Comparison of ENCODE assay signal across 13 mouse cellular contexts in genomic region chr1:189075671-189076070, GRCm38 (mm10).
DNase-seq lines count a peak whose midpoint lies in the region; ATAC-seq lines count a peak whose summit lies in the region.
"Had no signal": no experiment of that assay in that cellular context is flagged by ENCODE, and none has a peak within 500 bp of the region (broad histone marks: within the 10 kb centered on the region; RNA-seq: fewer than 3 reads in every experiment).

No protein-coding gene starts in this region.

- DNase-seq in adrenal gland, adult (ENCODE audit: inconsistent age in 2 of 2, low spot score in 1 of 2) = peak; percentile 10 to 31
- DNase-seq in adrenal gland, postnatal 25 days = no peak
- peak; percentile 3 for DNase-seq in kidney, adult 11 months
- peak; percentile 21 for DNase-seq in heart, postnatal 4 days
- DNase-seq in lung, postnatal 25 days (ENCODE audit: low spot score) = peak; percentile 28
- DNase-seq in urinary bladder, postnatal 14 days (ENCODE audit: low spot score) = no peak
- DNase-seq in thymus, postnatal 36 days = no peak
- DNase-seq: cerebellum, adult 11-12 months; right cerebral cortex, postnatal 14 days had no signal

- no peak overlapping the region for H3K27ac ChIP-seq in kidney, embryonic 16.5 days (ENCODE audit: low read length)
- H3K27ac ChIP-seq: hindbrain, embryonic 14.5 days; neural tube, embryonic 15.5 days had no signal

- no peaks in the 10 kb centered on the region for H3K36me3 ChIP-seq in kidney, embryonic 16.5 days (ENCODE audit: insufficient read depth, low read length)
- H3K36me3 ChIP-seq: neural tube, embryonic 15.5 days had no signal

- no peaks in the 10 kb centered on the region for H3K9me3 ChIP-seq in kidney, embryonic 16.5 days (ENCODE audit: low read length)
- H3K9me3 ChIP-seq: neural tube, embryonic 15.5 days had no signal

- H3K4me3 ChIP-seq in kidney, embryonic 16.5 days (ENCODE audit: low read length) = no peak overlapping the region
- H3K4me3 ChIP-seq: neural tube, embryonic 15.5 days had no signal

- H3K9ac ChIP-seq in kidney, embryonic 16.5 days (replicated peaks; ENCODE audit: low read length) = no peak overlapping the region
- H3K9ac ChIP-seq: hindbrain, embryonic 14.5 days; neural tube, embryonic 15.5 days had no signal

- no peaks in the 10 kb centered on the region for H3K27me3 ChIP-seq in kidney, embryonic 16.5 days (ENCODE audit: insufficient read depth, low read length)
- H3K27me3 ChIP-seq: neural tube, embryonic 15.5 days had no signal

- ATAC-seq in kidney, embryonic 16.5 days (ENCODE audit: low FRiP score, low TSS enrichment) = no peak
- ATAC-seq: forebrain, embryonic 16.5 days had no signal

- WGBS in kidney, embryonic 16.5 days = 54% methylated on average over 13 of the region's 13 CpGs

- H3K4me1 ChIP-seq in kidney, embryonic 16.5 days (ENCODE audit: insufficient read depth, low read length) = no peaks in the 10 kb centered on the region

- no peak overlapping the region for H3K4me2 ChIP-seq in kidney, embryonic 16.5 days (replicated peaks; ENCODE audit: low read depth, low read length)
- H3K4me2 ChIP-seq: hindbrain, embryonic 14.5 days; neural tube, embryonic 15.5 days had no signal

Comparison
In these comparisons a context has a peak if more than half of its experiments do, and no peak if none do; other contexts are left out.
1. DNase-seq: peak in adrenal gland, adult (2 of 2), kidney, adult 11 months (single experiment), heart, postnatal 4 days (single experiment) and lung, postnatal 25 days (single experiment); none in adrenal gland, postnatal 25 days (single experiment), urinary bladder, postnatal 14 days (single experiment) and thymus, postnatal 36 days (0 of 2).